In the genomic region with DNA sequence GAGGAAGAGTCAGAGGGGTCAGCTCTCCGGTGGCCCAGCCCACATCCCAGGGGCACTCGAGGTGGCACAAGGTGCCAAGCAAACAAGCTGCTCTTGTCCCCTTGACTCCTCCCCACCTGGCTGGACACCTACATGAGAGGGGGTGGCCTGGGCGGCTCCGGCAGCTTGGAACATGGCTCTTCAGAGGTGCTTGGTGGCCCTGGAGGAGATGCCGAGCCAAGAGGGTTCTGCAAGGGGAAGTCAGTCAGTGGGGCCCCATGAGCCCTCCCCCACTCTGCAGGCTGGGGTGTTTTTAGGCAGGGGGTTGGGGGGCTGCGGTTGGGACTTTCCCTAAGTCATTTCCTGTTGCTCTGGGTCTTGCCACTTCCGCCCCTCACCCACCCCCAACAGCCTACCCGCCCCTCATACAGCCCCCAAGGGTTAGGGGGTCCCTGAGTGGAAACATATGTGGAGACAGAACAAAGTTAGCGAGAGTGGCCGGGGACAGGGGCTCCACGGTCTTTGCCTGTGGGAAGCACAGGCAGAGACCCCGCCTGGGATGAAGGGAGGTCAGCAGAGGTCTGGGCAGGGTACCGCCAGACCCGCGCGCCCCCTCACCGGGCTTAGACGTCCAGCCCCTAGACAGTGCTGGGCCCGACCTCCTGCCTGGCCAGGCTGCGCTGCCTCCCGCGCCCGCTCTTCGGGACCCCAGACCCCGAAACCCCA, we compare ENCODE assay signal across 9 mouse cellular contexts. TPM values are rescaled to one million over a fixed set of nuclear protein-coding genes. Genes with fewer than 3 reads are reported as not detected.
DNase-seq lines count a peak whose midpoint lies in the region; ATAC-seq and TF ChIP-seq lines count a peak whose summit lies in the region.
"Had no signal": no experiment of that assay in that cellular context is flagged by ENCODE, and none has a peak within 500 bp of the region (broad histone marks: within the 10 kb centered on the region; RNA-seq: fewer than 3 reads in every experiment).

No protein-coding gene starts in this region.

- H3K4me1 ChIP-seq in erythroblast, embryonic 14.5 days (ENCODE audit: control insufficient read depth), result peaks cover 26% of the 10 kb centered on the region
- peaks cover 6% of the 10 kb centered on the region for H3K4me1 ChIP-seq in bone marrow, adult 2 months (ENCODE audit: control insufficient read depth, insufficient read depth, low read length)
- no peaks in the 10 kb centered on the region for H3K4me1 ChIP-seq in embryonic fibroblast, embryonic 13.5 days (ENCODE audit: control insufficient read depth, insufficient read depth, low read length)
- peaks cover 27% of the 10 kb centered on the region for H3K4me1 ChIP-seq in hindbrain, embryonic 16.5 days (ENCODE audit: control insufficient read depth, insufficient read depth, low read depth, low read length)
- H3K4me1 ChIP-seq in limb, embryonic 13.5 days, result peaks cover 54% of the 10 kb centered on the region
- H3K4me1 ChIP-seq in midbrain, embryonic 12.5 days, result peaks cover 32% of the 10 kb centered on the region
- 0 out of 2 replicates have a peak, but pooled peaks cover 2% of the 10 kb centered on the region for H3K4me1 ChIP-seq in stomach, postnatal 0 days (replicated peaks; ENCODE audit: control insufficient read depth, insufficient read depth)

- H3K27ac ChIP-seq in bone marrow, adult 2 months (ENCODE audit: control insufficient read depth, insufficient read depth, low read depth, low read length, poor library complexity), result peak overlapping the region; percentile 99
- H3K27ac ChIP-seq in embryonic fibroblast, embryonic 13.5 days (ENCODE audit: insufficient read depth, low read length), result peak overlapping the region; percentile 54
- H3K27ac ChIP-seq in hindbrain, embryonic 16.5 days (ENCODE audit: low read depth, low read length), result peak overlapping the region; percentile 91
- peak overlapping the region; percentile 99 for H3K27ac ChIP-seq in limb, embryonic 13.5 days
- peak overlapping the region; percentile 96 for H3K27ac ChIP-seq in midbrain, embryonic 12.5 days (replicated peaks)
- H3K27ac ChIP-seq in stomach, postnatal 0 days (replicated peaks), result peak overlapping the region; percentile 88

- H3K4me2 ChIP-seq in hindbrain, embryonic 16.5 days (ENCODE audit: low read length), result peak overlapping the region; percentile 85
- H3K4me2 ChIP-seq in limb, embryonic 13.5 days (replicated peaks), result peak overlapping the region; percentile 97
- H3K4me2 ChIP-seq in midbrain, embryonic 12.5 days (replicated peaks), result peak overlapping the region; percentile 95
- H3K4me2 ChIP-seq in stomach, postnatal 0 days (replicated peaks; ENCODE audit: low read depth), result peak overlapping the region; percentile 92

- TF ChIP-seq POLR2A in bone marrow, adult 2 months (IDR thresholded peaks at IDR 0.05; ENCODE audit: borderline replicate concordance, control insufficient read depth, low read depth, low read length), result peak; percentile 66; the same call in 1 of the 2 replicates
- TF ChIP-seq POLR2A in embryonic fibroblast, embryonic 13.5 days (IDR thresholded peaks at IDR 0.05; ENCODE audit: low read depth, low read length), result no peak

- TF ChIP-seq CTCF in bone marrow, adult 2 months (IDR thresholded peaks at IDR 0.05; ENCODE audit: control insufficient read depth, insufficient read depth, low read length), result no peak
- no peak for TF ChIP-seq CTCF in embryonic fibroblast, embryonic 13.5 days (IDR thresholded peaks at IDR 0.05; ENCODE audit: borderline replicate concordance, insufficient read depth, low read length)
- no peak for TF ChIP-seq CTCF in stomach, postnatal 0 days (IDR thresholded peaks at IDR 0.05; ENCODE audit: low read depth)

- H3K27me3 ChIP-seq in erythroblast, embryonic 14.5 days (ENCODE audit: control insufficient read depth), result peaks cover 41% of the 10 kb centered on the region
- H3K27me3 ChIP-seq in hindbrain, embryonic 16.5 days (replicated peaks; ENCODE audit: control insufficient read depth, insufficient read depth, low read length), result no peaks in the 10 kb centered on the region
- no peaks in the 10 kb centered on the region for H3K27me3 ChIP-seq in limb, embryonic 13.5 days
- H3K27me3 ChIP-seq in midbrain, embryonic 12.5 days, result no peaks in the 10 kb centered on the region
- H3K27me3 ChIP-seq in stomach, postnatal 0 days (ENCODE audit: control insufficient read depth, insufficient read depth, low read length), result no peaks in the 10 kb centered on the region
- H3K27me3 ChIP-seq: Patski had no signal

- ATAC-seq in erythroblast, adult 5-6 weeks (replicated peaks; ENCODE audit: low FRiP score, poor library complexity, severe bottlenecking), result no peak
- peak; percentile 62 for ATAC-seq in hindbrain, embryonic 16.5 days
- ATAC-seq in limb, embryonic 13.5 days (ENCODE audit: low FRiP score, low read depth), result peak; percentile 45
- ATAC-seq in midbrain, embryonic 12.5 days (ENCODE audit: low FRiP score, low read depth), result peak; percentile 78
- ATAC-seq in stomach, postnatal 0 days (ENCODE audit: low FRiP score, low TSS enrichment), result peak; percentile 59

- under 1% methylated on average over 25 of the region's 25 CpGs for WGBS in bone marrow, adult 2 months
- 2% methylated on average over 20 of the region's 25 CpGs for WGBS in hindbrain, embryonic 16.5 days
- WGBS in limb, embryonic 13.5 days, result under 1% methylated on average over 22 of the region's 25 CpGs
- under 1% methylated on average over 25 of the region's 25 CpGs for WGBS in midbrain, embryonic 12.5 days
- 3% methylated on average over 25 of the region's 25 CpGs for WGBS in stomach, postnatal 0 days

- peak; percentile 55 for DNase-seq in stomach, postnatal 0 days (ENCODE audit: low spot score)

- H3K9ac ChIP-seq in hindbrain, embryonic 16.5 days (ENCODE audit: low read depth, low read length), result peak overlapping the region; percentile 98
- H3K9ac ChIP-seq in limb, embryonic 13.5 days, result peak overlapping the region; percentile 96
- H3K9ac ChIP-seq in midbrain, embryonic 12.5 days (replicated peaks), result peak overlapping the region; percentile 92
- H3K9ac ChIP-seq in stomach, postnatal 0 days (ENCODE audit: low read length), result peak overlapping the region; percentile 83

- H3K4me3 ChIP-seq in erythroblast, embryonic 14.5 days (replicated peaks), result peak overlapping the region; percentile 71
- peak overlapping the region; percentile 93 for H3K4me3 ChIP-seq in bone marrow, adult 2 months (replicated peaks; ENCODE audit: control insufficient read depth, low read depth, low read length)
- peak overlapping the region; percentile 54 for H3K4me3 ChIP-seq in embryonic fibroblast, embryonic 13.5 days (ENCODE audit: insufficient read depth, low read length)
- H3K4me3 ChIP-seq in hindbrain, embryonic 16.5 days (ENCODE audit: low read length), result peak overlapping the region; percentile 86
- peak overlapping the region; percentile 87 for H3K4me3 ChIP-seq in limb, embryonic 13.5 days
- peak overlapping the region; percentile 87 for H3K4me3 ChIP-seq in midbrain, embryonic 12.5 days
- H3K4me3 ChIP-seq in stomach, postnatal 0 days (ENCODE audit: low read depth, low read length), result peak overlapping the region; percentile 69

- no peaks in the 10 kb centered on the region for H3K9me3 ChIP-seq in erythroblast, embryonic 14.5 days (ENCODE audit: control insufficient read depth, low read length)
- H3K9me3 ChIP-seq in hindbrain, embryonic 16.5 days (ENCODE audit: control insufficient read depth, low read length), result no peaks in the 10 kb centered on the region
- H3K9me3 ChIP-seq in limb, embryonic 13.5 days, result no peaks in the 10 kb centered on the region
- no peaks in the 10 kb centered on the region for H3K9me3 ChIP-seq in midbrain, embryonic 12.5 days
- H3K9me3 ChIP-seq in stomach, postnatal 0 days (ENCODE audit: control insufficient read depth, low read length), result no peaks in the 10 kb centered on the region

- peaks cover 18% of the 10 kb centered on the region for H3K36me3 ChIP-seq in erythroblast, embryonic 14.5 days (ENCODE audit: control insufficient read depth)
- H3K36me3 ChIP-seq in hindbrain, embryonic 16.5 days (ENCODE audit: control insufficient read depth, insufficient read depth, low read length), result peaks cover 14% of the 10 kb centered on the region
- H3K36me3 ChIP-seq in limb, embryonic 13.5 days, result peaks cover 64% of the 10 kb centered on the region
- peaks cover 41% of the 10 kb centered on the region for H3K36me3 ChIP-seq in midbrain, embryonic 12.5 days
- H3K36me3 ChIP-seq in stomach, postnatal 0 days (ENCODE audit: control insufficient read depth, insufficient read depth, low read length), result peaks cover 7% of the 10 kb centered on the region

- no peak for TF ChIP-seq EP300 in stomach, postnatal 0 days (optimal IDR thresholded peaks at IDR 0.05)

RNA-seq across cellular contexts. Expression of a gene that starts 1.3 kb away (rescaled TPM):
- polyA plus RNA-seq in erythroblast, embryonic 14.5 days (2012), result not detected in 2 replicates
- not detected in 2 replicates for total RNA-seq in erythroblast, adult 5-6 weeks (2015; ENCODE audit: low replicate concordance)
- total RNA-seq in erythroblast, adult 5-6 weeks (2017; ENCODE audit: low replicate concordance), result not detected in 2 replicates
- not detected in 2 replicates for polyA plus RNA-seq in bone marrow, adult 2 months (2011; ENCODE audit: insufficient read depth, insufficient read length, low replicate concordance, missing spikeins)
- polyA plus RNA-seq in embryonic fibroblast, embryonic 13.5 days (2011; ENCODE audit: insufficient read length, low read depth, missing spikeins), result not detected in 2 replicates
- not detected in 2 replicates for polyA plus RNA-seq in hindbrain, embryonic 16.5 days (2015; fragmentation: Nextera tagmentation; extraction: Ambion mirVana)
- polyA plus RNA-seq in limb, embryonic 13.5 days (2015; fragmentation: Nextera tagmentation; extraction: Ambion mirVana), result not detected in 2 replicates
- 0.78 TPM in 1 of 2 replicates, not detected in the other for polyA plus RNA-seq in midbrain, embryonic 12.5 days (2016; fragmentation: Nextera tagmentation; extraction: Ambion mirVana)
- polyA plus RNA-seq in stomach, postnatal 0 days (2015; fragmentation: Nextera tagmentation; extraction: Ambion mirVana), result not detected in 2 replicates
- polyA plus RNA-seq: Patski had no signal

RNA-seq across cellular contexts. Expression of a gene that starts 1.3 kb away (rescaled TPM):
- polyA plus RNA-seq in erythroblast, embryonic 14.5 days (2012), result 0.93 and 0.94 TPM in 2 replicates
- total RNA-seq in erythroblast, adult 5-6 weeks (2015; ENCODE audit: low replicate concordance), result 43.2 and 53.5 TPM in 2 replicates
- 7.4 and 14.3 TPM in 2 replicates for total RNA-seq in erythroblast, adult 5-6 weeks (2017; ENCODE audit: low replicate concordance)
- polyA plus RNA-seq in bone marrow, adult 2 months (2011; ENCODE audit: insufficient read depth, insufficient read length, low replicate concordance, missing spikeins), result 45.8 and 98.2 TPM in 2 replicates
- polyA plus RNA-seq in embryonic fibroblast, embryonic 13.5 days (2011; ENCODE audit: insufficient read length, low read depth, missing spikeins), result 67.2 and 70.6 TPM in 2 replicates
- 142 and 161 TPM in 2 replicates for polyA plus RNA-seq in hindbrain, embryonic 16.5 days (2015; fragmentation: Nextera tagmentation; extraction: Ambion mirVana)
- 378 and 399 TPM in 2 replicates for polyA plus RNA-seq in limb, embryonic 13.5 days (2015; fragmentation: Nextera tagmentation; extraction: Ambion mirVana)
- polyA plus RNA-seq in midbrain, embryonic 12.5 days (2016; fragmentation: Nextera tagmentation; extraction: Ambion mirVana), result 278 and 309 TPM in 2 replicates
- 45.3 and 48.7 TPM in 2 replicates for polyA plus RNA-seq in stomach, postnatal 0 days (2015; fragmentation: Nextera tagmentation; extraction: Ambion mirVana)

RNA-seq across cellular contexts. Expression of a gene that starts 42.6 kb away (rescaled TPM):
- polyA plus RNA-seq in erythroblast, embryonic 14.5 days (2012), result 2.6 and 3.1 TPM in 2 replicates
- 3.8 and 11.5 TPM in 2 replicates for total RNA-seq in erythroblast, adult 5-6 weeks (2015; ENCODE audit: low replicate concordance)
- total RNA-seq in erythroblast, adult 5-6 weeks (2017; ENCODE audit: low replicate concordance), result 4.9 and 5.7 TPM in 2 replicates
- polyA plus RNA-seq in bone marrow, adult 2 months (2011; ENCODE audit: insufficient read depth, insufficient read length, low replicate concordance, missing spikeins), result 9.2 and 21.7 TPM in 2 replicates
- polyA plus RNA-seq in embryonic fibroblast, embryonic 13.5 days (2011; ENCODE audit: insufficient read length, low read depth, missing spikeins), result 22.4 and 24.0 TPM in 2 replicates
- 28.6 and 30.1 TPM in 2 replicates for polyA plus RNA-seq in hindbrain, embryonic 16.5 days (2015; fragmentation: Nextera tagmentation; extraction: Ambion mirVana)
- 32.8 and 33.7 TPM in 2 replicates for polyA plus RNA-seq in limb, embryonic 13.5 days (2015; fragmentation: Nextera tagmentation; extraction: Ambion mirVana)
- polyA plus RNA-seq in midbrain, embryonic 12.5 days (2016; fragmentation: Nextera tagmentation; extraction: Ambion mirVana), result 33.6 and 40.9 TPM in 2 replicates
- 9.9 and 11.8 TPM in 2 replicates for polyA plus RNA-seq in stomach, postnatal 0 days (2015; fragmentation: Nextera tagmentation; extraction: Ambion mirVana)

RNA-seq across cellular contexts. Expression of a gene that starts 56.8 kb away (rescaled TPM):
- 0.17 and 0.20 TPM in 2 replicates for polyA plus RNA-seq in erythroblast, embryonic 14.5 days (2012)
- 11.5 and 15.2 TPM in 2 replicates for total RNA-seq in erythroblast, adult 5-6 weeks (2015; ENCODE audit: low replicate concordance)
- 38.8 and 57.4 TPM in 2 replicates for total RNA-seq in erythroblast, adult 5-6 weeks (2017; ENCODE audit: low replicate concordance)
- 24.4 and 27.9 TPM in 2 replicates for polyA plus RNA-seq in bone marrow, adult 2 months (2011; ENCODE audit: insufficient read depth, insufficient read length, low replicate concordance, missing spikeins)
- 101 and 110 TPM in 2 replicates for polyA plus RNA-seq in embryonic fibroblast, embryonic 13.5 days (2011; ENCODE audit: insufficient read length, low read depth, missing spikeins)
- polyA plus RNA-seq in hindbrain, embryonic 16.5 days (2015; fragmentation: Nextera tagmentation; extraction: Ambion mirVana), result 109 and 113 TPM in 2 replicates
- 73.2 and 76.8 TPM in 2 replicates for polyA plus RNA-seq in limb, embryonic 13.5 days (2015; fragmentation: Nextera tagmentation; extraction: Ambion mirVana)
- 79.2 and 85.9 TPM in 2 replicates for polyA plus RNA-seq in midbrain, embryonic 12.5 days (2016; fragmentation: Nextera tagmentation; extraction: Ambion mirVana)
- 51.4 and 52.5 TPM in 2 replicates for polyA plus RNA-seq in stomach, postnatal 0 days (2015; fragmentation: Nextera tagmentation; extraction: Ambion mirVana)

RNA-seq across cellular contexts. Expression of a gene that starts 57.4 kb away (rescaled TPM):
- 1.4 and 1.5 TPM in 2 replicates for polyA plus RNA-seq in erythroblast, embryonic 14.5 days (2012)
- total RNA-seq in erythroblast, adult 5-6 weeks (2015; ENCODE audit: low replicate concordance), result 13.4 and 14.6 TPM in 2 replicates
- total RNA-seq in erythroblast, adult 5-6 weeks (2017; ENCODE audit: low replicate concordance), result 18.8 and 35.8 TPM in 2 replicates
- polyA plus RNA-seq in bone marrow, adult 2 months (2011; ENCODE audit: insufficient read depth, insufficient read length, low replicate concordance, missing spikeins), result 20.2 and 33.5 TPM in 2 replicates
- 55.0 and 58.3 TPM in 2 replicates for polyA plus RNA-seq in embryonic fibroblast, embryonic 13.5 days (2011; ENCODE audit: insufficient read length, low read depth, missing spikeins)
- polyA plus RNA-seq in hindbrain, embryonic 16.5 days (2015; fragmentation: Nextera tagmentation; extraction: Ambion mirVana), result 77.9 and 87.4 TPM in 2 replicates
- 88.5 and 91.4 TPM in 2 replicates for polyA plus RNA-seq in limb, embryonic 13.5 days (2015; fragmentation: Nextera tagmentation; extraction: Ambion mirVana)
- 113 and 120 TPM in 2 replicates for polyA plus RNA-seq in midbrain, embryonic 12.5 days (2016; fragmentation: Nextera tagmentation; extraction: Ambion mirVana)
- 27.2 TPM in 2 replicates for polyA plus RNA-seq in stomach, postnatal 0 days (2015; fragmentation: Nextera tagmentation; extraction: Ambion mirVana)

Comparison
In these comparisons a context has a peak if more than half of its experiments do, and no peak if none do; other contexts are left out.
1. RNA of a gene that starts 1.3 kb away (polyA plus RNA-seq): 378 to 399 TPM in limb, embryonic 13.5 days, 278 to 309 TPM in midbrain, embryonic 12.5 days, 142 to 161 TPM in hindbrain, embryonic 16.5 days, 45.8 to 98.2 TPM in bone marrow, adult 2 months, 67.2 to 70.6 TPM in embryonic fibroblast, embryonic 13.5 days and 45.3 to 48.7 TPM in stomach, postnatal 0 days; 0.93 to 0.94 TPM in erythroblast, embryonic 14.5 days; every median in the first group is over 10 times any median in the second.
2. Peak in every context shown above with its lines, with median percentiles within 50 percentile points of each other: H3K4me3 ChIP-seq, H3K27ac ChIP-seq, H3K4me2 ChIP-seq and H3K9ac ChIP-seq.